Mouse (Mus musculus) left cerebral cortex, adult 2 months (tissue): ENCODE measurements at regions not wholly inside any gene's neighbourhood (a gene's known extent, or its start where the extent isn't known, plus 50 kb on each side); places are given as distances from the start of the nearest gene placed in this dataset.

ENCODE experiments used
- DNase-seq, 2 experiments: peaks; one replicate each; pipeline ENCODE4 v3.0.0; 2021 to 2022; ENCODE audit warnings: low spot score in 2 of 2, mixed read lengths in 1 of 2; ENCODE audit errors: extremely low spot score in 1 of 2
- H3K27ac ChIP-seq: fragments of 200-600 bp; 2 replicates; pipeline ENCODE4 v1.8.1; 2022
- H3K4me3 ChIP-seq: fragments of 200-600 bp; 2 replicates; pipeline ENCODE4 v1.8.1; 2022
- CTCF ChIP-seq: fragments of 200-600 bp; IDR thresholded peaks from 2 replicates; pipeline ENCODE4 v1.8.1; 2022; ENCODE audit warnings: antibody characterized with exemption, mild to moderate bottlenecking, moderate library complexity
- intact Hi-C: fragments of 180-260 bp; cut with DNase I; formaldehyde crosslinking; loops from one replicate; pipeline ENCODE4 v1.15.1; 2025

GRCm38 (mm10) chr12:12781526-12781925 lies 160.2 kb downstream of the Mycn start:
- Histone ChIP-seq H3K27ac (no peak overlapping the region), H3K4me3 (no peak overlapping the region)
- peak; percentile 33 for TF ChIP-seq CTCF
- intact Hi-C loops = loop anchor here (2.0 to 10.0 kb wide), 2 partner anchors 161 to 433 kb away; no protein-coding TSS in a partner anchor
- no peak for DNase-seq

- no peak for TF ChIP-seq CTCF
- H3K4me3 ChIP-seq = no peak overlapping the region
- no peak overlapping the region for H3K27ac ChIP-seq
- intact Hi-C loops = no loop called here
- no peak for DNase-seq
These were observed 163.0 kb downstream of the Mycn start for GRCm38 (mm10) chr12:12778563-12779256.

- intact Hi-C loops = no loop called here
- no peak for DNase-seq
- no peak for TF ChIP-seq CTCF
- Histone ChIP-seq H3K27ac (no peak overlapping the region), H3K4me3 (no peak overlapping the region)
These were observed 164.3 kb downstream of the Mycn start for GRCm38 (mm10) chr12:12777422-12777821.

GRCm38 (mm10) chr12:12776783-12777182 lies 164.9 kb downstream of the Mycn start:
- Histone ChIP-seq H3K4me3 (no peak overlapping the region), H3K27ac (no peak overlapping the region)
- intact Hi-C loops = no loop called here
- TF ChIP-seq CTCF = no peak
- DNase-seq = no peak

GRCm38 (mm10) chr12:12770970-12771369 lies 170.7 kb downstream of the Mycn start:
- intact Hi-C loops = no loop called here
- Histone ChIP-seq H3K27ac (no peak overlapping the region), H3K4me3 (no peak overlapping the region)
- no peak for TF ChIP-seq CTCF
- DNase-seq = no peak

- no peak for DNase-seq
- no peak overlapping the region for H3K4me3 ChIP-seq
- intact Hi-C loops = no loop called here
- no peak overlapping the region for H3K27ac ChIP-seq
- no peak for TF ChIP-seq CTCF
These were observed 175.0 kb downstream of the Mycn start for GRCm38 (mm10) chr12:12766510-12767304.

- H3K27ac ChIP-seq = no peak overlapping the region
- no peak for DNase-seq
- intact Hi-C loops = no loop called here
- H3K4me3 ChIP-seq = no peak overlapping the region
- TF ChIP-seq CTCF = no peak
These were observed 176.1 kb downstream of the Mycn start for GRCm38 (mm10) chr12:12765490-12766058.

- Histone ChIP-seq H3K27ac (no peak overlapping the region), H3K4me3 (no peak overlapping the region)
- no peak for DNase-seq
- intact Hi-C loops = no loop called here
- TF ChIP-seq CTCF = no peak
These were observed 176.7 kb downstream of the Mycn start for GRCm38 (mm10) chr12:12765055-12765454.

GRCm38 (mm10) chr12:12764586-12764985 lies 177.1 kb downstream of the Mycn start:
- Histone ChIP-seq H3K4me3 (no peak overlapping the region), H3K27ac (no peak overlapping the region)
- no peak for TF ChIP-seq CTCF
- no peak for DNase-seq
- intact Hi-C loops = no loop called here

- intact Hi-C loops = no loop called here
- no peak overlapping the region for H3K4me3 ChIP-seq
These were observed 185.3 kb downstream of the Mycn start for GRCm38 (mm10) chr12:12756301-12756948.

GRCm38 (mm10) chr12:12753849-12754248 lies 187.9 kb downstream of the Mycn start:
- no peak overlapping the region for H3K4me3 ChIP-seq
- no peak overlapping the region for H3K27ac ChIP-seq
- no peak for TF ChIP-seq CTCF
- no peak for DNase-seq
- intact Hi-C loops = no loop called here

More at GRCm38 (mm10) chr12:12756301-12756948, 185.3 kb downstream of the Mycn start:
- no peak overlapping the region for H3K27ac ChIP-seq
- no peak for DNase-seq
- no peak for TF ChIP-seq CTCF
